Mouse (Mus musculus) lung, adult 2 months (tissue): ENCODE measurements at regions not wholly inside any gene's neighbourhood (a gene's known extent, or its start where the extent isn't known, plus 50 kb on each side); places are given as distances from the start of the nearest gene placed in this dataset.

Experiments used
- DNase-seq: peaks from one replicate; pipeline ENCODE4 v3.0.0; 2022
- H3K4me1 ChIP-seq: fragments of 200-500 bp; 2 replicates; pipeline ENCODE4 v1.6.1; 2011; ENCODE audit warnings: low read length; ENCODE audit not compliant: control insufficient read depth, insufficient read depth
- H3K4me3 ChIP-seq: fragments of 200-500 bp; replicated peaks from 2 replicates; pipeline ENCODE3; 2011; ENCODE audit warnings: low read depth, mild to moderate bottlenecking, control low read depth, low read length; ENCODE audit errors: extremely low read depth
- CTCF ChIP-seq: fragments of 200-500 bp; IDR thresholded peaks from 2 replicates; pipeline ENCODE4 v1.5.1; 2011; ENCODE audit warnings: mild to moderate bottlenecking, low read length, control low read depth; ENCODE audit not compliant: insufficient read depth
- POLR2A ChIP-seq: fragments of 200-500 bp; IDR thresholded peaks from 2 replicates; pipeline ENCODE4 v1.6.1; 2011; ENCODE audit warnings: low read depth, mild to moderate bottlenecking, control low read depth, low read length, borderline replicate concordance; ENCODE audit errors: extremely low read depth
- WGBS: fragments of 180-500 bp; shearing (Covaris S2); methylation state at CpG from one replicate; pipeline ENCODE4 v1.1.7; 2018; 5-methylcytosine and 5-hydroxymethylcytosine counted together

DNA sequence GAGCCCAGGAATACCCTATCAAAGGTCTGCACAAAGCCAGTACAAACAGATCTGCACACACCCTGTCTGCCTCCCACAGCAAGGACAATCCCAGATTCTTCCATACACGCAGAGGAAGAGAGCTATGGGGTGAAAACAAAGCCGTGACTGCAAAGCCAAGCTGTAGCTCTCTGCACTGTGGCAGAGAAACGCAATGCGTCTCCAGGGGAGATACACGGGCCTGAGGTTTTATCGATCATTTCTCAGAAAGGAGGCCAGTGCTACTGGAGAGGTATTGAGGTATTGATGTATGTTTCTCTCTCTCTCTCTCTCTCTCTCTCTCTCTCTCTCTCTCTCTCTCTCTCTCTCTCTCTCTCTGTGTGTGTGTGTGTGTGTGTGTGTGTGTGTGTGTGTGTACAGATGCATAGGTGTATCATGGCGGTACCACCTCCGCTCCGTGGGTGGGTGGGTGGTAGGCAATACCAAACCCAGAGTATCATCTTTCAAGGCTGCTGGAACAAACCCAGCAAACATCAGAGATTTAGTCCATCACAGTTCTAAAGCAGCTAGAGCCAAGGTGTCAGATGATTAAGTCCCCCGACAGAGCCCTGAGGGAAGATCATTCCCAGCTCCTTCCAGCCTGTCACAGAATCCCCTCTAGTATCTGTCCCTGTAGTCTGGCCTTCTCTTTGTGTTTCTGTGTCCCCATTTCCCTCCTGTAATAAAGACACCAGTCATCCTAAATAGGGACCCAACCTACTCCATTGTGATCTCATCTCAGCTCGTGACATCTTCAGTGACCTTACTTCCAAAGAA lies 175.0 kb downstream of the Mycn start:
- 72% methylated on average over 11 of the region's 11 CpGs for WGBS
- DNase-seq, result no peak
- no peak overlapping the region for H3K4me3 ChIP-seq
- no peaks in the 10 kb centered on the region for H3K4me1 ChIP-seq
- no peak for TF ChIP-seq CTCF
- no peak for TF ChIP-seq POLR2A

GRCm38 (mm10) chr12:12765490-12766058 lies 176.1 kb downstream of the Mycn start:
- WGBS, result 58% methylated on average over 7 of the region's 7 CpGs
- no peak for DNase-seq
- H3K4me3 ChIP-seq, result no peak overlapping the region
- TF ChIP-seq POLR2A (no peak), CTCF (no peak)
- no peaks in the 10 kb centered on the region for H3K4me1 ChIP-seq

- Histone ChIP-seq H3K4me1 (no peaks in the 10 kb centered on the region), H3K4me3 (no peak overlapping the region)
- WGBS, result 73% methylated on average over 8 of the region's 8 CpGs
- DNase-seq, result no peak
- no peak for TF ChIP-seq CTCF
- TF ChIP-seq POLR2A, result no peak
These were observed 176.7 kb downstream of the Mycn start for GRCm38 (mm10) chr12:12765055-12765454.

DNA sequence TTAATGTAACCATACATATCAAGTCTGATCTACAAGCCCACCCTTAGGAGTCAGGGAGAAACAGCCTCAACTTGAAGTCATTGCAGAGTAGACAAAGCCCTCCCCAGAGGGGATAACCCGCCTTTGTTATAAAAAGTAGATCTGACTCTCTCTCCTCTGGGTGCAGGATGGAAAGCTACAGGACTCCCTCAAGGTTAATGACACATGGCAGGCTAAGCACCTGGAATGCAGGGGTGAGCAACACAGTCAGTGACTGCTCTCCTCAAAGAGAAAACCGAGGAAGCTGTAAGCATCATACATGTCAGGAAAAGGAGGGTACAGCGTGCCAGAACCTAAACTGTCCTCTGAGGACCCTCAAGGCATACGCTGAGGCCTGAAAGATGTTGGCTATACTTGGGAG lies 177.1 kb downstream of the Mycn start:
- no peaks in the 10 kb centered on the region for H3K4me1 ChIP-seq
- TF ChIP-seq POLR2A (no peak), CTCF (no peak)
- no peak for DNase-seq
- WGBS, result 84% methylated on average over 4 of the region's 4 CpGs
- no peak overlapping the region for H3K4me3 ChIP-seq

GRCm38 (mm10) chr12:12756301-12756948 lies 185.3 kb downstream of the Mycn start:
- DNase-seq, result no peak
- WGBS, result 90% methylated on average over 2 of the region's 2 CpGs
- Histone ChIP-seq H3K4me1 (no peaks in the 10 kb centered on the region), H3K4me3 (no peak overlapping the region)
- TF ChIP-seq POLR2A (no peak), CTCF (no peak)

- H3K4me1 ChIP-seq, result no peaks in the 10 kb centered on the region
- WGBS, result 74% methylated on average over 9 of the region's 9 CpGs
- DNase-seq, result no peak
- no peak overlapping the region for H3K4me3 ChIP-seq
- no peak for TF ChIP-seq CTCF
- TF ChIP-seq POLR2A, result no peak
These were observed 187.9 kb downstream of the Mycn start for GRCm38 (mm10) chr12:12753849-12754248.

DNA sequence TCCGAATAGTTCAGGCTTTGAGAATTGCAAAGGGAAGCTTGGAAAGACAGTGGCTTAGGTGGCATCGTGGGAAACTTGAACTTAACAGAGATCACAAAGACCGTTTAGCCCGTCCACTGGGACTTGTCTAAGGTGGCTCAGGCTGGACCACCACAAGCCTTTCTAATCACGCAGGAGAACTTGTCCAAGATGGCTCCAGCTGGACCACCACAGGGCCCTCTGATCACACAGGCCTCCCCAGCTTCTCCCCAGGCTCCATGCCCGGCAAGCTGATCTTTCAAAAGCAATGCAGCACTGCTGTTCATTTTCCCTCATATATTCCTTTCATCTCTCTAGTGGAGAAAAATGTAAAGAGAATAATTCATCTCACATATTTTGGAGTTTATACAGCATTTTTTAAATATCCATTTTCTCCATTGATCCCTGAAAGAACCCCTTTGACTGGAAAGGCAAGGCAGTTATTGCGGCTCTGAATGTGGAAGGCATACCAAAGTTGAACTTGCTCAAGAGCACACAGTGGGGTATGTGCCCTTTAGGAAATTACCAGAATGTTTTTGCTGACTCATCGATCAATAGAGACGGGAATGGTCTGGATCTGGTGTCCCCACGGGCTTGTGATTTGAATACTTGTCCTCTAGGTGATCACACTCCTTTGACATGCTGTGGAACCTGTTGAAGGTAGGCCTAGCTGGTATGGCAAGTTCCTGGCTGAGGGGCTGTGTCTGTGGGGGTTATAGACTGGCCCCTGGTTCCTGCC lies 189.9 kb downstream of the Mycn start:
- Histone ChIP-seq H3K4me3 (no peak overlapping the region), H3K4me1 (no peaks in the 10 kb centered on the region)
- 89% methylated on average over 10 of the region's 10 CpGs for WGBS
- no peak for DNase-seq
- TF ChIP-seq POLR2A (no peak), CTCF (no peak)

- Histone ChIP-seq H3K4me3 (no peak overlapping the region), H3K4me1 (no peaks in the 10 kb centered on the region)
- DNase-seq, result no peak
- WGBS, result 71% methylated on average over 3 of the region's 3 CpGs
- TF ChIP-seq POLR2A (no peak), CTCF (no peak)
These were observed 192.0 kb downstream of the Mycn start for GRCm38 (mm10) chr12:12749690-12750089.

- 69% methylated on average over 4 of the region's 4 CpGs for WGBS
These were observed 194.8 kb downstream of the Mycn start for GRCm38 (mm10) chr12:12746852-12747454.

More at GRCm38 (mm10) chr12:12746852-12747454, 194.8 kb downstream of the Mycn start:
- H3K4me3 ChIP-seq, result no peak overlapping the region
- TF ChIP-seq CTCF, result no peak
- TF ChIP-seq POLR2A, result no peak
- no peaks in the 10 kb centered on the region for H3K4me1 ChIP-seq
- DNase-seq, result no peak
